Mouse (Mus musculus): ENCODE measurements at regions not wholly inside any gene's neighbourhood (a gene's known extent, or its start where the extent isn't known, plus 50 kb on each side); places are given as distances from the start of the nearest gene placed in this dataset.

DNA sequence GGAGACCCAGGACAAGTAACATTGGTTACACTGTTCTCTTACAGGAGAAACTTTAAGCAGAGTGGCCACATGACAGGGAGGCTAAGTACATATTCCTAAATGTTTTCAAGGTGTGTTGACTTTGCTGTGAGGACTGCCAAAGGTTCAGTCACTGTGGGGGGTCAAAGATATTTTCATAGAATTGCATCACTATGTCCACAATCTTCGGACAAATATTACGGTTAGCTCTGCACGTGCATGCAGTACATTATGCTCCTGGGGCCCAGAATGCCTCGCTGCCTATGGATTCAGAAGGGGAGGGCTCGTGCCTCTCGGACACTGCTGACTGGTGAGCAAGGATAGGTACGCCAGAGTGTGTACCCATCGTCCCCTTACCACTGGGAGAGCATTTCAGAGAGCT is 224.3 kb downstream of the Rybp start:
- TF ChIP-seq RCOR1 (IDR thresholded peaks at IDR 0.05; ENCODE audit: low read depth, low read length): no peak
- no peak for TF ChIP-seq NRF1 (IDR thresholded peaks at IDR 0.05; ENCODE audit: insufficient read depth, low read depth, low read length, poor library complexity, severe bottlenecking)
- no peak for TF ChIP-seq E2F4 (IDR thresholded peaks at IDR 0.05; ENCODE audit: borderline replicate concordance, low read depth, low read length)
- no peak for TF ChIP-seq USF1 (IDR thresholded peaks at IDR 0.05; ENCODE audit: low read depth, low read length)
- no peak for TF ChIP-seq EP300 (IDR thresholded peaks at IDR 0.05; ENCODE audit: low read depth in 1 of 2, low read length in 2 of 2)
- H3K4me1 ChIP-seq (ENCODE audit: control insufficient read depth in 1 of 2, insufficient read depth in 2 of 2, low read length in 2 of 2): no peaks in the 10 kb centered on the region
- no peak overlapping the region for H3K4me3 ChIP-seq (ENCODE audit: control insufficient read depth in 1 of 2, insufficient read depth in 1 of 2, low read depth in 2 of 2, low read length in 2 of 2)
- H3K36me3 ChIP-seq (ENCODE audit: control insufficient read depth in 1 of 2, insufficient read depth in 2 of 2, low read length in 2 of 2): no peaks in the 10 kb centered on the region
- no peaks in the 10 kb centered on the region for H3K27me3 ChIP-seq (ENCODE audit: control insufficient read depth in 1 of 2, insufficient read depth in 2 of 2, low read length in 2 of 2)
- DNase-seq (ENCODE audit: low read depth, low spot score): no peak
- no peaks in the 10 kb centered on the region for H3K9me3 ChIP-seq (replicated peaks; ENCODE audit: insufficient read depth, low read length)
- H3K79me2 ChIP-seq (ENCODE audit: control insufficient read depth, insufficient read depth, low read length, poor library complexity): no peaks in the 10 kb centered on the region
- H3K27ac ChIP-seq (ENCODE audit: control insufficient read depth, low read depth, low read length): no peak overlapping the region
- H3K9ac ChIP-seq (ENCODE audit: control insufficient read depth, low read depth, low read length, poor library complexity, severe bottlenecking): no peak overlapping the region

DNA sequence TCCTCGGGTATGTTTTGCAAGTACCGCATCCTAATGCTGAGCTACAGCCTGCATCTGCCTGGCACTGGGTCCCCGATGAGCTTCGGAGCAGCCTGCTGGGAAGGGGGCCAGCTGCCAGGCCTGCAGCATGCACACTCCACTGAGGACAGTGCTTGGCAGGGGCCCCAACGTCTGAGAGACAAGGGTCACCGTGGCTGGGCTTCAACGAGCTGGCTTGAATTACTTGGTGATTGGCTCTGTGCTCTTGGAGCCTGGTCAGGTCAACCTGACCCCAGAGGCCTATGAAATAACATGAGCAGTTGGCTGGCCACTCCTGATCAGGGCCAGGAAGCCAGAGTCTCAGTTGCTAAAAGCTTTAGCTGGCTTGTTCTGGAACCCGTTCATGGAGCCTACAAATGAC is 227.5 kb downstream of the Rybp start:
- Histone ChIP-seq H3K36me3 (ENCODE audit: control insufficient read depth in 1 of 2, insufficient read depth in 2 of 2, low read length in 2 of 2) (no peaks in the 10 kb centered on the region), H3K79me2 (ENCODE audit: control insufficient read depth, insufficient read depth, low read length, poor library complexity) (no peaks in the 10 kb centered on the region), H3K27me3 (ENCODE audit: control insufficient read depth in 1 of 2, insufficient read depth in 2 of 2, low read length in 2 of 2) (no peaks in the 10 kb centered on the region), H3K4me1 (ENCODE audit: control insufficient read depth in 1 of 2, insufficient read depth in 2 of 2, low read length in 2 of 2) (no peaks in the 10 kb centered on the region), H3K9ac (ENCODE audit: control insufficient read depth, low read depth, low read length, poor library complexity, severe bottlenecking) (no peak overlapping the region), H3K9me3 (replicated peaks; ENCODE audit: insufficient read depth, low read length) (no peaks in the 10 kb centered on the region), H3K4me3 (ENCODE audit: control insufficient read depth in 1 of 2, insufficient read depth in 1 of 2, low read depth in 2 of 2, low read length in 2 of 2) (no peak overlapping the region), H3K27ac (ENCODE audit: control insufficient read depth, low read depth, low read length) (no peak overlapping the region)
- no peak for DNase-seq (ENCODE audit: low read depth, low spot score)
- TF ChIP-seq JUND (IDR thresholded peaks at IDR 0.05; ENCODE audit: low read depth, low read length) (no peak), HCFC1 (IDR thresholded peaks at IDR 0.05; ENCODE audit: low read depth, low read length) (no peak), MEF2A (IDR thresholded peaks at IDR 0.05; ENCODE audit: extremely low read depth, insufficient replicate concordance, low read depth, low read length, poor library complexity, severe bottlenecking) (no peak), SIN3A (IDR thresholded peaks at IDR 0.05; ENCODE audit: low read length) (no peak), TCF12 (IDR thresholded peaks at IDR 0.05; ENCODE audit: low read depth, low read length) (no peak), KAT2A (conservative IDR thresholded peaks at IDR 0.05; ENCODE audit: low read depth, low read length) (no peak), SMC3 (IDR thresholded peaks at IDR 0.05; ENCODE audit: low read depth, low read length) (no peak), ETS1 (IDR thresholded peaks at IDR 0.05; ENCODE audit: low read depth, low read length) (no peak)

DNA sequence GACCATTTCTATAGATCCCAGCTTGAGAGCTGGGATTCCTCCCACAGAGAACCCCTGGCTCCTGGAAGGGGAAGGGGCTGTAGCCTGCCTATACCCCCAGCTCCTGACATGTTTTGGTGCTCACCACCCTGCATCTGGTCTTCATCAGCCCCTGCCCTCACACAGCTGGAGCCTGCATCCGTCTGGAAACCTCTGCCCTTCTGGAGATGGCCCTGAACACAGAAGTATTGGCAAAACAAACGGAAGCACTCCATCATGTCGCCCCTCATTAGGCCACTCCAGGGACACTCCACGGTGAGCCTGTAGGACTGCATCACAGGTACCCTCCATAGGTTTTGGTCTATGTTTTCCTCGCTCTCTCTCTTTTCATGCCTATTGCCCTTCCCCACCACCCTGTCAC is 231.3 kb downstream of the Rybp start:
- Histone ChIP-seq H3K27me3 (ENCODE audit: control insufficient read depth in 1 of 2, insufficient read depth in 2 of 2, low read length in 2 of 2) (no peaks in the 10 kb centered on the region), H3K79me2 (ENCODE audit: control insufficient read depth, insufficient read depth, low read length, poor library complexity) (no peaks in the 10 kb centered on the region), H3K4me3 (ENCODE audit: control insufficient read depth in 1 of 2, insufficient read depth in 1 of 2, low read depth in 2 of 2, low read length in 2 of 2) (no peak overlapping the region), H3K9ac (ENCODE audit: control insufficient read depth, low read depth, low read length, poor library complexity, severe bottlenecking) (no peak overlapping the region), H3K36me3 (ENCODE audit: control insufficient read depth in 1 of 2, insufficient read depth in 2 of 2, low read length in 2 of 2) (no peaks in the 10 kb centered on the region), H3K4me1 (ENCODE audit: control insufficient read depth in 1 of 2, insufficient read depth in 2 of 2, low read length in 2 of 2) (no peaks in the 10 kb centered on the region), H3K27ac (ENCODE audit: control insufficient read depth, low read depth, low read length) (no peak overlapping the region), H3K9me3 (replicated peaks; ENCODE audit: insufficient read depth, low read length) (no peaks in the 10 kb centered on the region)
- no peak for DNase-seq (ENCODE audit: low read depth, low spot score)
- TF ChIP-seq POLR2A (IDR thresholded peaks at IDR 0.05; ENCODE audit: control insufficient read depth in 1 of 2, insufficient read depth in 1 of 2, low read depth in 1 of 2, low read length in 2 of 2, poor library complexity in 1 of 2) (no peak), BHLHE40 (IDR thresholded peaks at IDR 0.05; ENCODE audit: borderline replicate concordance, low read depth, low read length) (no peak), TBP (IDR thresholded peaks at IDR 0.05; ENCODE audit: low read depth, low read length) (no peak), POLR2AphosphoS2 (IDR thresholded peaks at IDR 0.05; ENCODE audit: low read length) (no peak), USF2 (IDR thresholded peaks at IDR 0.05; ENCODE audit: borderline replicate concordance in 1 of 2, insufficient read depth in 1 of 2, low read depth in 1 of 2, low read length in 2 of 2) (no peak), ZKSCAN1 (IDR thresholded peaks at IDR 0.05; ENCODE audit: low read depth, low read length) (no peak), MAFK (IDR thresholded peaks at IDR 0.05; ENCODE audit: borderline replicate concordance, low read depth, low read length) (no peak), UBTF (IDR thresholded peaks at IDR 0.05; ENCODE audit: borderline replicate concordance, insufficient read depth, low read depth, low read length) (no peak), EP300 (IDR thresholded peaks at IDR 0.05; ENCODE audit: low read depth in 1 of 2, low read length in 2 of 2) (no peak), ZMIZ1 (IDR thresholded peaks at IDR 0.05; ENCODE audit: low read depth, low read length) (no peak), RAD21 (IDR thresholded peaks at IDR 0.05; ENCODE audit: low read depth, low read length) (no peak), TAL1 (IDR thresholded peaks at IDR 0.05; ENCODE audit: low read length) (no peak)

Data from MEL (cell line).